8 mouse cellular contexts compared by ENCODE assay signal in genomic region chr7:78882469-78882837, GRCm38 (mm10). TPM values are rescaled to one million over a fixed set of nuclear protein-coding genes. Genes with fewer than 3 reads are reported as not detected.
DNase-seq lines count a peak whose midpoint lies in the region; ATAC-seq and TF ChIP-seq lines count a peak whose summit lies in the region.

No protein-coding gene starts in this region.

- no peak overlapping the region for H3K9ac ChIP-seq in stomach, embryonic 15.5 days

- intact Hi-C loops in left cerebral cortex, adult 2 months (cut with DNase I) = loop anchor here (5.0 kb wide), 1 partner anchor 35 kb away; the partner anchor contains the start of gene Det1

- TF ChIP-seq CTCF in left cerebral cortex, adult 2 months (IDR thresholded peaks at IDR 0.05) = no peak

- H3K36me3 ChIP-seq in stomach, embryonic 15.5 days = no peaks in the 10 kb centered on the region

- peak overlapping the region; percentile 49 for H3K4me3 ChIP-seq in left cerebral cortex, adult 2 months
- peak overlapping the region; percentile 23 for H3K4me3 ChIP-seq in stomach, embryonic 15.5 days (replicated peaks)

- ATAC-seq in granulocyte monocyte progenitor cell, adult 5-6 weeks (replicated peaks; ENCODE audit: poor library complexity, severe bottlenecking) = peak; percentile 39; the same call in 1 of the 2 replicates
- ATAC-seq in stomach, embryonic 15.5 days (ENCODE audit: insufficient read depth, low FRiP score, low read depth) = no peak; the same call in 1 of the 2 replicates

- H3K9me3 ChIP-seq in stomach, embryonic 15.5 days = no peaks in the 10 kb centered on the region

- H3K27ac ChIP-seq in left cerebral cortex, adult 2 months = peak overlapping the region; percentile 47
- no peak overlapping the region for H3K27ac ChIP-seq in stomach, embryonic 15.5 days

- peak; percentile 50 to 70 for DNase-seq in left cerebral cortex, adult 2 months (ENCODE audit: extremely low spot score in 1 of 2, low spot score in 2 of 2)
- no peak for DNase-seq in left cerebral cortex, adult 8-10 months (ENCODE audit: low spot score in 2 of 2)
- DNase-seq in embryo, embryonic 10.5 days (ENCODE audit: low spot score) = peak; percentile 88
- peak; percentile 88 for DNase-seq in mesoderm, embryonic 11.5 days (ENCODE audit: low read depth, low spot score)
- no peak for DNase-seq in kidney, adult 8-10 months
- no peak for DNase-seq in cerebellum, adult 11-12 months

- H3K4me1 ChIP-seq in stomach, embryonic 15.5 days = peaks cover 10% of the 10 kb centered on the region; the same call in 1 of the 2 replicates

- H3K4me2 ChIP-seq in stomach, embryonic 15.5 days = peak overlapping the region; percentile 51

- H3K27me3 ChIP-seq in stomach, embryonic 15.5 days (replicated peaks) = peaks cover 33% of the 10 kb centered on the region

- 3% methylated on average over 23 of the region's 23 CpGs for WGBS in stomach, embryonic 15.5 days

RNA-seq across cellular contexts. Expression of gene Aen, which starts 13.2 kb away (rescaled TPM):
- 10 to 100 TPM; 20.6 to 22.1 TPM for total RNA-seq in left cerebral cortex, adult 2 months (2021)
- 10 to 100 TPM; 20.1 to 24.7 (median 21.9) TPM for total RNA-seq in left cerebral cortex, adult 8-10 months (2022)
- total RNA-seq in granulocyte monocyte progenitor cell, adult 5-6 weeks (2014; fragmentation: Nextera tagmentation) = 29.4 and 44.3 TPM in 2 replicates
- 32.9 and 35.2 TPM in 2 replicates for total RNA-seq in granulocyte monocyte progenitor cell, adult 5-6 weeks (2017)
- polyA plus RNA-seq in stomach, embryonic 15.5 days (2015; fragmentation: Nextera tagmentation; extraction: Ambion mirVana) = 37.9 and 39.8 TPM in 2 replicates

RNA-seq across cellular contexts. Expression of gene Isg20, which starts 30.8 kb away (rescaled TPM):
- 1 to 10 TPM in 1 of 2 experiments, under 1 TPM in 1; 0.65 to 1.2 TPM for total RNA-seq in left cerebral cortex, adult 2 months (2021)
- 1 to 10 TPM in 2 of 4 experiments, under 1 TPM in 1, not detected in 1; 0.57 to 1.5 (median 1.1) TPM for total RNA-seq in left cerebral cortex, adult 8-10 months (2022)
- total RNA-seq in granulocyte monocyte progenitor cell, adult 5-6 weeks (2014; fragmentation: Nextera tagmentation) = 7.0 and 10.9 TPM in 2 replicates
- 3.8 and 10.4 TPM in 2 replicates for total RNA-seq in granulocyte monocyte progenitor cell, adult 5-6 weeks (2017)
- polyA plus RNA-seq in stomach, embryonic 15.5 days (2015; fragmentation: Nextera tagmentation; extraction: Ambion mirVana) = 16.8 and 21.9 TPM in 2 replicates

RNA-seq across cellular contexts. Expression of gene Det1, which starts 35.4 kb away (rescaled TPM):
- 1 to 10 TPM; 6.1 TPM for total RNA-seq in left cerebral cortex, adult 2 months (2021)
- 1 to 10 TPM; 6.3 to 7.1 (median 6.4) TPM for total RNA-seq in left cerebral cortex, adult 8-10 months (2022)
- 17.2 and 22.5 TPM in 2 replicates for total RNA-seq in granulocyte monocyte progenitor cell, adult 5-6 weeks (2014; fragmentation: Nextera tagmentation)
- total RNA-seq in granulocyte monocyte progenitor cell, adult 5-6 weeks (2017) = 12.3 and 17.9 TPM in 2 replicates
- 15.6 and 18.0 TPM in 2 replicates for polyA plus RNA-seq in stomach, embryonic 15.5 days (2015; fragmentation: Nextera tagmentation; extraction: Ambion mirVana)

Comparison
In these comparisons a context has a peak if more than half of its experiments do, and no peak if none do; other contexts are left out.
1. DNase-seq: peak in left cerebral cortex, adult 2 months (2 of 2), embryo, embryonic 10.5 days (single experiment) and mesoderm, embryonic 11.5 days (single experiment); none in left cerebral cortex, adult 8-10 months (0 of 2), kidney, adult 8-10 months (0 of 2) and cerebellum, adult 11-12 months (single experiment).